Mouse (Mus musculus) granulocyte monocyte progenitor cell, adult 5-6 weeks (primary cell): Measurements from ENCODE around the gene Dhrs13. TPM values are rescaled to one million over a fixed set of nuclear protein-coding genes. Genes with fewer than 3 reads are reported as not detected.
"Not testable (repeated sequence)": the region's sequence is repeated elsewhere in the genome, so short reads cannot be mapped to it uniquely, and the experiment has no call there.

ENCODE experiments used
- ATAC-seq: replicated peaks from 2 replicates; pipeline ENCODE4 v1.8.0; 2016; ENCODE audit warnings: mild to moderate bottlenecking, moderate TSS enrichment, inconsistent platforms; ENCODE audit not compliant: poor library complexity, severe bottlenecking
- total RNA-seq, 2 experiments: library from RNA; stranded (forward) in 1 of 2; stranded (reverse) in 1 of 2; fragments of 200-712, 200-1000 nt in 1 of 2; fragments of >200 nt in 1 of 2; fragmentation: Nextera tagmentation in 1 of 2; gene quantifications; 2 replicates each; pipeline ENCODE4 v1.2.3; 2014 to 2017

Dhrs13 gene
- total RNA-seq, 2 experiments from 2014 or later: 9.7 to 14.0 TPM

- no peak for ATAC-seq
Measured at GRCm38 (mm10) chr11:78040878-78041277, 8.8 kb downstream of the Dhrs13 start.

GRCm38 (mm10) chr11:78042290-78042870 is 10.3 kb downstream of the Dhrs13 start:
- not testable (repeated sequence) for ATAC-seq

GRCm38 (mm10) chr11:78044758-78045251 is 12.7 kb downstream of the Dhrs13 start:
- ATAC-seq: peak; percentile 25

GRCm38 (mm10) chr11:78048637-78049036 is 16.6 kb downstream of the Dhrs13 start:
- ATAC-seq: not testable (repeated sequence)

- ATAC-seq: no peak
Measured at GRCm38 (mm10) chr11:78053078-78053477, 21.0 kb downstream of the Dhrs13 start.

GRCm38 (mm10) chr11:78056946-78057345 is 24.9 kb downstream of the Dhrs13 start:
- no peak for ATAC-seq

GRCm38 (mm10) chr11:78059833-78060757 is 28.0 kb downstream of the Dhrs13 start:
- peak; percentile 82 for ATAC-seq

GRCm38 (mm10) chr11:78062563-78062962 is 30.5 kb downstream of the Dhrs13 start:
- no peak for ATAC-seq

GRCm38 (mm10) chr11:78065906-78066305 is 33.8 kb downstream of the Dhrs13 start:
- no peak for ATAC-seq

- no peak for ATAC-seq
Measured at GRCm38 (mm10) chr11:78066641-78067040, 34.6 kb downstream of the Dhrs13 start.

- no peak for ATAC-seq
Measured at GRCm38 (mm10) chr11:78067566-78067965, 35.5 kb downstream of the Dhrs13 start.

GRCm38 (mm10) chr11:78069130-78069529 is 37.0 kb downstream of the Dhrs13 start:
- no peak for ATAC-seq

GRCm38 (mm10) chr11:78069646-78070045 is 37.6 kb downstream of the Dhrs13 start:
- ATAC-seq: no peak

GRCm38 (mm10) chr11:78071938-78072337 is 39.9 kb downstream of the Dhrs13 start:
- ATAC-seq: no peak

- no peak for ATAC-seq
Measured at GRCm38 (mm10) chr11:78072425-78073130, 40.5 kb downstream of the Dhrs13 start.

- no peak for ATAC-seq
Measured at GRCm38 (mm10) chr11:78073577-78074276, 41.6 kb downstream of the Dhrs13 start.

GRCm38 (mm10) chr11:78074277-78074652 is 42.2 kb downstream of the Dhrs13 start:
- no peak for ATAC-seq

GRCm38 (mm10) chr11:78074666-78075065 is 42.6 kb downstream of the Dhrs13 start:
- no peak for ATAC-seq

- peak; percentile 95 for ATAC-seq
Measured at GRCm38 (mm10) chr11:78079961-78080921, 48.2 kb downstream of the Dhrs13 start, which contains the start of gene Eral1. TSS of gene Eral1 (minus strand) at chr11:78080383.
